Mouse (Mus musculus): Measurements from ENCODE around the gene Tspan31. TPM values are rescaled to one million over a fixed set of nuclear protein-coding genes. Genes with fewer than 3 reads are reported as not detected.

The Tspan31 gene
- total and polyA plus RNA-seq, 3 experiments: 79.9 to 148 (median 85.9) TPM

DNA sequence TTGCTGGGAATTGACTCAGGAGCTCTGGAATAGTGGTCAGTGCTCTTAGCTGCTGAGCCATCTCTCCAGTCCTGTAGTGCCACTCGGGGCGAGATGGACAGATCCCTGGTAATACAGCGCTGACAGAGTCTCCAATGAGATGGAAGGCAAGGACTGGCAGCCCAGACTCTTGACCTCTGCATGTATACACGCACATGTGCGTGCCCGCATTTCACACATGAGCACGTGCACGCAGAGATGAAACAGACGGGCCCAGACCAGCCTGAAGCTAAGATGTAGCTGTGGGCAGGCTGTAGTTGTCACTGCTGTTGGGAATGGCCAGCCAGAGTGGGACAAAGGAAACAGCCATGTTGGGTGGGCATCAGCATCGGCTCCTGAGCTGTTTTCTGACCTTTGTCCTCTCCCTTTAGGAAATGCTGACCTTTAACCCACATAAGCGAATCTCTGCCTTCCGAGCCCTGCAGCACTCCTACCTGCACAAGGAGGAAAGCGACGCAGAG, 3.5 kb downstream of the Tspan31 start:
- no peak overlapping the region for H3K4me2 ChIP-seq (ENCODE audit: insufficient read depth, low read depth, poor library complexity, severe bottlenecking)
- peaks cover 10 to 51% of the 10 kb centered on the region in 2 experiments for H3K4me1 ChIP-seq (ENCODE audit: control insufficient read depth in 1 of 2, insufficient read depth in 2 of 2)
- in situ Hi-C loops (cut with MboI; ENCODE audit: low pct_ligation_motif_present, low pct_unique_long_range_greater_than_20kb, low sequenced_read_pairs) (no loop called here), dilution Hi-C loops (cut with MboI; ENCODE audit: extremely low pct_ligation_motif_present, extremely low pct_unique_long_range_greater_than_20kb, low sequenced_read_pairs) (no loop called here)
- DNase-seq (ENCODE audit: extremely low read depth): no peak
- H3K9me3 ChIP-seq (replicated peaks; ENCODE audit: low read length): no peaks in the 10 kb centered on the region
- no peak overlapping the region for H3K4me3 ChIP-seq (replicated peaks in 1 of 3; ENCODE audit: low read depth in 2 of 3, low read length in 2 of 3, poor library complexity in 1 of 3)
- peaks cover 26% of the 10 kb centered on the region for H3K79me2 ChIP-seq (replicated peaks; ENCODE audit: control insufficient read depth, extremely low read depth, insufficient read depth, poor library complexity, severe bottlenecking)
- H3K9ac ChIP-seq (ENCODE audit: insufficient read depth, low read depth): no peak overlapping the region
- H3K36me3 ChIP-seq (replicated peaks in 1 of 2; ENCODE audit: control insufficient read depth in 1 of 2, insufficient read depth in 1 of 2, low read length in 1 of 2): peaks cover 37 to 45% of the 10 kb centered on the region in 2 experiments
- H3K27ac ChIP-seq (ENCODE audit: insufficient read depth, low read depth): no peak overlapping the region
- TF ChIP-seq POLR2A (IDR thresholded peaks at IDR 0.05; ENCODE audit: low read depth, low read length): 0 out of 2 replicates have a peak, but pooled peaks have one; percentile 33
- TF ChIP-seq HCFC1 (IDR thresholded peaks at IDR 0.05; ENCODE audit: low read depth, low read length): no peak
- H3K27me3 ChIP-seq (replicated peaks): peaks cover 10% of the 10 kb centered on the region

DNA sequence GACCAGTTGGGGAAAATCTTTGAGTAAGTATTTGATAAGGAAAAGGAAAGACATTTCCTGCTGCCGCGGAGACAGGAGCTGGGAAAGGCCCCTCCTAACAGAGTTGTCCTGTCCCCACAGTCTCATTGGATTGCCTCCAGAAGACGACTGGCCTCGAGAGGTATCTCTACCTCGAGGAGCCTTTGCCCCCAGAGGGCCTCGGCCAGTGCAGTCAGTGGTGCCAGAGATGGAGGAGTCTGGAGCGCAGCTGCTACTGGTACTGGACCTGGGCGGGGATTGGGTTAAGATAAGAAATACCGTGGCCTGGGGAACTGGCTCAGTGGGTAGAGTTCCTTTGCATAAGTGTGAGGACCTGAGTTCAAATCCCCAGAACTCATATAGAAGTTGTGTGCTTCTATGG, 4.1 kb downstream of the Tspan31 start:
- no peak overlapping the region for H3K4me2 ChIP-seq (ENCODE audit: insufficient read depth, low read depth, poor library complexity, severe bottlenecking)
- no peaks in the 10 kb centered on the region for H3K9me3 ChIP-seq (replicated peaks; ENCODE audit: low read length)
- H3K79me2 ChIP-seq (replicated peaks; ENCODE audit: control insufficient read depth, extremely low read depth, insufficient read depth, poor library complexity, severe bottlenecking): peaks cover 26% of the 10 kb centered on the region
- H3K27me3 ChIP-seq (replicated peaks): peaks cover 16% of the 10 kb centered on the region
- peaks cover 37 to 45% of the 10 kb centered on the region in 2 experiments for H3K36me3 ChIP-seq (replicated peaks in 1 of 2; ENCODE audit: control insufficient read depth in 1 of 2, insufficient read depth in 1 of 2, low read length in 1 of 2)
- in situ Hi-C loops (cut with MboI; ENCODE audit: low pct_ligation_motif_present, low pct_unique_long_range_greater_than_20kb, low sequenced_read_pairs) (no loop called here), dilution Hi-C loops (cut with MboI; ENCODE audit: extremely low pct_ligation_motif_present, extremely low pct_unique_long_range_greater_than_20kb, low sequenced_read_pairs) (no loop called here)
- peaks cover 5 to 46% of the 10 kb centered on the region in 2 experiments for H3K4me1 ChIP-seq (ENCODE audit: control insufficient read depth in 1 of 2, insufficient read depth in 2 of 2)
- no peak overlapping the region for H3K9ac ChIP-seq (ENCODE audit: insufficient read depth, low read depth)
- no peak overlapping the region for H3K27ac ChIP-seq (ENCODE audit: insufficient read depth, low read depth)
- TF ChIP-seq MXI1 (IDR thresholded peaks at IDR 0.05; ENCODE audit: low read depth, low read length): no peak
- no peak for TF ChIP-seq TBP (conservative IDR thresholded peaks at IDR 0.05; ENCODE audit: low read depth, low read length)
- TF ChIP-seq GABPA (IDR thresholded peaks at IDR 0.05; ENCODE audit: insufficient replicate concordance, low read depth, low read length): no peak
- TF ChIP-seq ZMIZ1 (IDR thresholded peaks at IDR 0.05; ENCODE audit: low read depth, low read length): no peak
- TF ChIP-seq KAT2A (IDR thresholded peaks at IDR 0.05; ENCODE audit: insufficient replicate concordance, low read length): no peak
- TF ChIP-seq ZC3H11A (IDR thresholded peaks at IDR 0.05; ENCODE audit: low read depth, low read length): no peak
- TF ChIP-seq JUN (IDR thresholded peaks at IDR 0.05; ENCODE audit: insufficient read depth, low read depth, low read length): no peak
- TF ChIP-seq HCFC1 (IDR thresholded peaks at IDR 0.05; ENCODE audit: low read depth, low read length): no peak
- no peak for TF ChIP-seq RAD21 (IDR thresholded peaks at IDR 0.05; ENCODE audit: low read depth, low read length)
- no peak for TF ChIP-seq TCF12 (IDR thresholded peaks at IDR 0.05; ENCODE audit: low read depth, low read length)
- no peak overlapping the region for H3K4me3 ChIP-seq (replicated peaks in 1 of 3; ENCODE audit: low read depth in 2 of 3, low read length in 2 of 3, poor library complexity in 1 of 3)
- no peak for DNase-seq (ENCODE audit: extremely low read depth)

Data from CH12.LX (cell line).